Mouse (Mus musculus) heart, postnatal 0 days (tissue): ENCODE results near the gene 1600014C23Rik.

Experiments
- CTCF ChIP-seq: IDR thresholded peaks from 2 replicates; pipeline ENCODE4 v1.5.1; 2016; ENCODE audit warnings: antibody characterized with exemption, control low read depth, low read depth
- EP300 ChIP-seq: IDR thresholded peaks from 2 replicates; pipeline ENCODE4 v1.6.1; 2016; ENCODE audit warnings: antibody characterized with exemption, low read depth

GRCm38 (mm10) chr17:45730696-45731095, 2.9 kb downstream of the 1600014C23Rik start:
- TF ChIP-seq CTCF (no peak), EP300 (no peak)
